Mouse (Mus musculus) embryonic facial prominence, embryonic 11.5 days (tissue): ENCODE results near the gene Sdsl. TPM values are rescaled to one million over a fixed set of nuclear protein-coding genes. Genes with fewer than 3 reads are reported as not detected.

ENCODE experiments used
- ATAC-seq: fragments of 200-750 bp; cut with Nextera tagmentation; replicated peaks from 2 replicates; pipeline ENCODE4 v1.8.0; 2017; ENCODE audit warnings: low read depth; ENCODE audit not compliant: insufficient number of reproducible peaks, low FRiP score, low TSS enrichment
- DNase-seq: peaks from one replicate; pipeline ENCODE4 v3.0.0-alpha.2; 2015; ENCODE audit warnings: low spot score
- H3K27ac ChIP-seq: fragments of 300-500 bp; sonication (generic); replicated peaks from 2 replicates; pipeline ENCODE4 v1.5.1; 2014; ENCODE audit warnings: mild to moderate bottlenecking, low read depth, low read length, control low read depth
- H3K27me3 ChIP-seq: fragments of 300-500 bp; sonication (generic); 2 replicates; pipeline ENCODE4 v1.6.1; 2014; ENCODE audit warnings: mild to moderate bottlenecking, low read length, moderate library complexity, mixed read lengths; ENCODE audit not compliant: control insufficient read depth, insufficient read depth
- H3K36me3 ChIP-seq: fragments of 300-500 bp; sonication (generic); replicated peaks from 2 replicates; pipeline ENCODE4 v1.6.1; 2014; ENCODE audit warnings: low read depth, mild to moderate bottlenecking, low read length, moderate library complexity, mixed read lengths; ENCODE audit not compliant: control insufficient read depth, insufficient read depth
- H3K4me1 ChIP-seq: fragments of 300-500 bp; sonication (generic); 2 replicates; pipeline ENCODE4 v1.6.1; 2014; ENCODE audit warnings: low read length, mixed read lengths; ENCODE audit not compliant: control insufficient read depth, insufficient read depth
- H3K4me2 ChIP-seq: fragments of 300-500 bp; sonication (generic); 2 replicates; pipeline ENCODE4 v1.6.1; 2014; ENCODE audit warnings: low read depth, mild to moderate bottlenecking, control low read depth, low read length, moderate library complexity
- H3K4me3 ChIP-seq: fragments of 300-500 bp; sonication (generic); 2 replicates; pipeline ENCODE4 v1.5.1; 2014; ENCODE audit warnings: low read depth, low read length, control low read depth
- H3K9ac ChIP-seq: fragments of 300-500 bp; sonication (generic); replicated peaks from 2 replicates; pipeline ENCODE4 v1.6.1; 2014; ENCODE audit warnings: mild to moderate bottlenecking, control low read depth, low read length
- H3K9me3 ChIP-seq: fragments of 300-500 bp; sonication (generic); replicated peaks from 2 replicates; pipeline ENCODE4 v1.6.1; 2016; ENCODE audit warnings: mild to moderate bottlenecking, low read length, inconsistent platforms, mixed read lengths; ENCODE audit not compliant: control insufficient read depth
- WGBS: fragments of 180-500 bp; shearing (Covaris S2); extraction: QIAGEN DNeasy Blood & Tissue Kit; methylation state at CpG from one replicate; pipeline ENCODE4 v1.1.7; 2014; 5-methylcytosine and 5-hydroxymethylcytosine counted together
- polyA plus RNA-seq: library from polyadenylated mRNA; unstranded; fragments of >200 nt; fragmentation: Nextera tagmentation; extraction: Ambion mirVana; gene quantifications from 2 replicates; pipeline ENCODE4 v1.2.1, GENCODE M21; 2014

The Sdsl gene
- polyA plus RNA-seq, 1 experiment from 2014 or later = 3.6 TPM

- H3K27me3 ChIP-seq = peaks cover 83% of the 10 kb centered on the region
- H3K36me3 ChIP-seq = no peaks in the 10 kb centered on the region
- no peak overlapping the region for H3K4me2 ChIP-seq
- ATAC-seq = no peak
- under 1% methylated on average over 18 of the region's 18 CpGs for WGBS
- H3K27ac ChIP-seq = no peak overlapping the region
- 0 out of 2 replicates have a peak overlapping the region, but pooled peaks have one; percentile 3 for H3K4me3 ChIP-seq
- no peak overlapping the region for H3K9ac ChIP-seq
- H3K9me3 ChIP-seq = no peaks in the 10 kb centered on the region
- peaks cover 4% of the 10 kb centered on the region; the same call in 1 of the 2 replicates for H3K4me1 ChIP-seq
- no peak for DNase-seq
Observed at GRCm38 (mm10) chr5:120436885-120437495, 35.6 kb downstream of the Sdsl start.

DNA sequence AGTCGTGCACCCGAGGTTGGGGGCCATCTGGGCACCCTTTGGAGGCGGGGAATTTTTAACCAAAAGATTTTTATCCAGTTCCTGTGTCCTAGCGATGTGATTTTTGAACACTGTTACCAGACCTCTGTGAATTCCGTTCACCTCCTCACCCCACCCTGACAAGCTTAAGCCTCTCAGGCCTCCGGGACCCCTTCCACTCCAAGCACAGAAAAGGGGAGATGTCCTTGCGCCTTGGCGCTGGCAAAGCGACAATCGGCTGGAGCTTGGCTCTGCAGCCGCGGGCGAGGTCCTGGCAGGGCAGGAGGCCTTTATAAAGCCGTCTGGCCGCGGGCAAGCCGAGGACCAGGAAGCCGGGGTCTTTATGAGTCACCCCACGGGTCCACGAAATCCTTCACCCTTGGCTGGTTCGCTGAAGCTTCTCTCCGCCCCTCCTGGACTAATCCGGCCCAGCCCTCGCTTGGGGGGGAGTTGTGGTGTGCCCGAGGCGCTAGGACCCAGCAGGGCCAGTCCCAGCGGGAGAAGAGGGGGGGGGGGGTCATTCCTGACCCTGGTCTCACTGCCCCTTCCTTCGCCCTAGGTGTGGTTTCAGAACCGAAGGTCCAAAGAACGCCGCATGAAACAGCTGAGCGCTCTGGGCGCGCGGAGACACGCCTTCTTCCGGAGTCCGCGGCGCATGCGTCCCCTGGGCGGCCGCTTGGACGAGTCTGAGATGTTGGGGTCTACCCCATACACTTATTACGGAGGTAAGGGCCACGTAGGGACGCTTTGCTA lies 36.7 kb downstream of the Sdsl start:
- Histone ChIP-seq H3K4me2 (peak overlapping the region; percentile 51), H3K9ac (peak overlapping the region; percentile 28; the same call in 1 of the 2 replicates)

GRCm38 (mm10) chr5:120435006-120435681 lies 37.5 kb downstream of the Sdsl start:
- H3K4me1 ChIP-seq = peaks cover 4% of the 10 kb centered on the region; the same call in 1 of the 2 replicates
- H3K9me3 ChIP-seq = no peaks in the 10 kb centered on the region
- no peaks in the 10 kb centered on the region for H3K36me3 ChIP-seq
- H3K4me3 ChIP-seq = peak overlapping the region; percentile 26
- under 1% methylated on average over 44 of the region's 44 CpGs for WGBS
- H3K4me2 ChIP-seq = no peak overlapping the region
- no peak for DNase-seq
- H3K27me3 ChIP-seq = peaks cover 96% of the 10 kb centered on the region
- H3K9ac ChIP-seq = no peak overlapping the region
- no peak for ATAC-seq
- no peak overlapping the region for H3K27ac ChIP-seq

More for the DNA sequence above, 36.7 kb downstream of the Sdsl start:
- peak overlapping the region; percentile 26 for H3K4me3 ChIP-seq
- H3K9me3 ChIP-seq = no peaks in the 10 kb centered on the region
- H3K27me3 ChIP-seq = peaks cover 94% of the 10 kb centered on the region
- peaks cover 4% of the 10 kb centered on the region; the same call in 1 of the 2 replicates for H3K4me1 ChIP-seq
- DNase-seq (no peak), ATAC-seq (0 out of 2 replicates have a peak, but pooled peaks have one; percentile 25)
- H3K36me3 ChIP-seq = no peaks in the 10 kb centered on the region
- H3K27ac ChIP-seq = no peak overlapping the region
- WGBS = under 1% methylated on average over 42 of the region's 47 CpGs

GRCm38 (mm10) chr5:120434231-120434735 lies 38.3 kb downstream of the Sdsl start:
- WGBS = 1% methylated on average over 21 of the region's 21 CpGs
- H3K36me3 ChIP-seq = no peaks in the 10 kb centered on the region
- no peaks in the 10 kb centered on the region; the same call in 1 of the 2 replicates for H3K4me1 ChIP-seq
- H3K4me2 ChIP-seq = no peak overlapping the region
- H3K4me3 ChIP-seq = no peak overlapping the region
- no peak overlapping the region for H3K27ac ChIP-seq
- ATAC-seq = no peak
- H3K9ac ChIP-seq = no peak overlapping the region
- peaks cover 96% of the 10 kb centered on the region for H3K27me3 ChIP-seq
- no peaks in the 10 kb centered on the region for H3K9me3 ChIP-seq
- no peak for DNase-seq

GRCm38 (mm10) chr5:120433135-120433760 lies 39.4 kb downstream of the Sdsl start:
- Histone ChIP-seq H3K27ac (no peak overlapping the region), H3K36me3 (no peaks in the 10 kb centered on the region), H3K27me3 (peaks cover 94% of the 10 kb centered on the region), H3K4me3 (no peak overlapping the region), H3K4me1 (no peaks in the 10 kb centered on the region; the same call in 1 of the 2 replicates), H3K4me2 (no peak overlapping the region), H3K9me3 (no peaks in the 10 kb centered on the region), H3K9ac (no peak overlapping the region)
- DNase-seq = no peak
- no peak for ATAC-seq
- 1% methylated on average over 13 of the region's 13 CpGs for WGBS

GRCm38 (mm10) chr5:120432486-120433015 lies 40.1 kb downstream of the Sdsl start:
- peaks cover 94% of the 10 kb centered on the region for H3K27me3 ChIP-seq
- no peak overlapping the region for H3K9ac ChIP-seq
- H3K4me2 ChIP-seq = no peak overlapping the region
- H3K9me3 ChIP-seq = no peaks in the 10 kb centered on the region
- no peak for DNase-seq
- no peaks in the 10 kb centered on the region for H3K36me3 ChIP-seq
- H3K27ac ChIP-seq = no peak overlapping the region
- WGBS = under 1% methylated on average over 9 of the region's 9 CpGs
- H3K4me1 ChIP-seq = no peaks in the 10 kb centered on the region; the same call in 1 of the 2 replicates
- ATAC-seq = no peak
- peak overlapping the region; percentile 21 for H3K4me3 ChIP-seq

- no peaks in the 10 kb centered on the region for H3K9me3 ChIP-seq
- no peak within 1 kb of the TSS; the same call in 1 of the 2 replicates for H3K4me2 ChIP-seq
- no peaks in the 10 kb centered on the region for H3K36me3 ChIP-seq
- WGBS = under 1% methylated on average over 69 of the region's 69 CpGs
- peaks cover 94% of the 10 kb centered on the region for H3K27me3 ChIP-seq
- H3K4me1 ChIP-seq = no peaks in the 10 kb centered on the region; the same call in 1 of the 2 replicates
- H3K27ac ChIP-seq = no peak within 1 kb of the TSS
- ATAC-seq (no peak), DNase-seq (no peak)
- no peak within 1 kb of the TSS for H3K9ac ChIP-seq
- peak within 1 kb of the TSS; percentile 21 for H3K4me3 ChIP-seq
Observed at GRCm38 (mm10) chr5:120431649-120432485, 40.7 kb downstream of the Sdsl start, which contains the start of gene Lhx5. Gene Lhx5, plus strand, starts transcription at chr5:120431699.
